Mouse (Mus musculus): ENCODE measurements around the gene Prss43. TPM values are rescaled to one million over a fixed set of nuclear protein-coding genes. Genes with fewer than 3 reads are reported as not detected.

Prss43 gene
- polyA plus RNA-seq, 1 experiment from 2014 or later = not detected

- no peaks in the 10 kb centered on the region for H3K36me3 ChIP-seq (ENCODE audit: control insufficient read depth, insufficient read depth, low read length)
- peak; percentile 35; the same call in 1 of the 2 replicates for ATAC-seq (ENCODE audit: insufficient number of reproducible peaks, insufficient read depth, low FRiP score, low read depth)
- H3K4me1 ChIP-seq (ENCODE audit: control insufficient read depth, insufficient read depth, low read length) = peaks cover 6% of the 10 kb centered on the region; the same call in 1 of the 2 replicates
- H3K4me3 ChIP-seq (ENCODE audit: low read depth, low read length) = peak overlapping the region; percentile 14; the same call in 1 of the 2 replicates
- no peak overlapping the region for H3K9ac ChIP-seq (replicated peaks; ENCODE audit: low read depth, low read length)
- 8% methylated on average over 40 of the region's 40 CpGs for WGBS
- H3K4me2 ChIP-seq (replicated peaks; ENCODE audit: low read depth, low read length) = peak overlapping the region; percentile 43
- H3K27ac ChIP-seq (ENCODE audit: low read length) = no peak overlapping the region
- 0 out of 2 replicates have a peak, but pooled peaks cover 7% of the 10 kb centered on the region for H3K27me3 ChIP-seq (ENCODE audit: control insufficient read depth, insufficient read depth, low read length)
- no peaks in the 10 kb centered on the region for H3K9me3 ChIP-seq (ENCODE audit: control insufficient read depth, low read depth, low read length)
Measured at GRCm38 (mm10) chr9:110873681-110874659, 47.5 kb downstream of the Prss43 start.

- Histone ChIP-seq H3K27me3 (ENCODE audit: control insufficient read depth, insufficient read depth, low read length) (0 out of 2 replicates have a peak, but pooled peaks cover 7% of the 10 kb centered on the region), H3K27ac (ENCODE audit: low read length) (no peak overlapping the region), H3K4me2 (replicated peaks; ENCODE audit: low read depth, low read length) (no peak overlapping the region), H3K4me3 (ENCODE audit: low read depth, low read length) (no peak overlapping the region), H3K9me3 (ENCODE audit: control insufficient read depth, low read depth, low read length) (no peaks in the 10 kb centered on the region), H3K4me1 (ENCODE audit: control insufficient read depth, insufficient read depth, low read length) (peaks cover 6% of the 10 kb centered on the region; the same call in 1 of the 2 replicates), H3K9ac (replicated peaks; ENCODE audit: low read depth, low read length) (no peak overlapping the region), H3K36me3 (ENCODE audit: control insufficient read depth, insufficient read depth, low read length) (no peaks in the 10 kb centered on the region)
- ATAC-seq (ENCODE audit: insufficient number of reproducible peaks, insufficient read depth, low FRiP score, low read depth) = no peak; the same call in 1 of the 2 replicates
- 10% methylated on average over 3 of the region's 3 CpGs for WGBS
Measured at GRCm38 (mm10) chr9:110874660-110875191, 48.2 kb downstream of the Prss43 start.

DNA sequence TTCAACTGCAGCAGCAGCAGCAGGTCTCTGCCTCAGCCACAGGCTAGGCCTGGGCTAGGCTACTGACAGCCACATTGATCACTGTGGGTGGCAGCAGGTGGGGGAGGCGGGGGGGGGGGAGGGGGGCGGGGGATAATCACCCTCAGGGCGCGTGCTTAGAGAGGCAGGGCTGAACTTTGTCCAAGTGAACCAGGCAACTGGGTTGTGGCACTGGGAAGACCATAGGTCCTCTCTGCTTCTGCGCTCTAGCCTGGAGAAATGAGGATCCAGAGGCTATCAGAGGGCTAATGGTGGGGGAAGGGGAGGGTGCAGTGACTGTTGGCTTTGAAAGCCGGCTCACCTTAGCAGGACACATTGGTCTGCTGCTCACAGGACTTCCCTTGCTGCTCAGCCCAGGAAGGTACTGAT is 48.8 kb downstream of the Prss43 start:
- no peaks in the 10 kb centered on the region for H3K36me3 ChIP-seq (ENCODE audit: control insufficient read depth, insufficient read depth, low read length)
- no peak overlapping the region for H3K27ac ChIP-seq (ENCODE audit: low read length)
- 21% methylated on average over 5 of the region's 6 CpGs for WGBS
- no peak; the same call in 1 of the 2 replicates for ATAC-seq (ENCODE audit: insufficient number of reproducible peaks, insufficient read depth, low FRiP score, low read depth)
- H3K4me2 ChIP-seq (replicated peaks; ENCODE audit: low read depth, low read length) = no peak overlapping the region
- H3K9me3 ChIP-seq (ENCODE audit: control insufficient read depth, low read depth, low read length) = no peaks in the 10 kb centered on the region
- H3K27me3 ChIP-seq (ENCODE audit: control insufficient read depth, insufficient read depth, low read length) = 0 out of 2 replicates have a peak, but pooled peaks cover 7% of the 10 kb centered on the region
- no peak overlapping the region for H3K4me3 ChIP-seq (ENCODE audit: low read depth, low read length)
- H3K4me1 ChIP-seq (ENCODE audit: control insufficient read depth, insufficient read depth, low read length) = peaks cover 6% of the 10 kb centered on the region; the same call in 1 of the 2 replicates
- H3K9ac ChIP-seq (replicated peaks; ENCODE audit: low read depth, low read length) = no peak overlapping the region

DNA sequence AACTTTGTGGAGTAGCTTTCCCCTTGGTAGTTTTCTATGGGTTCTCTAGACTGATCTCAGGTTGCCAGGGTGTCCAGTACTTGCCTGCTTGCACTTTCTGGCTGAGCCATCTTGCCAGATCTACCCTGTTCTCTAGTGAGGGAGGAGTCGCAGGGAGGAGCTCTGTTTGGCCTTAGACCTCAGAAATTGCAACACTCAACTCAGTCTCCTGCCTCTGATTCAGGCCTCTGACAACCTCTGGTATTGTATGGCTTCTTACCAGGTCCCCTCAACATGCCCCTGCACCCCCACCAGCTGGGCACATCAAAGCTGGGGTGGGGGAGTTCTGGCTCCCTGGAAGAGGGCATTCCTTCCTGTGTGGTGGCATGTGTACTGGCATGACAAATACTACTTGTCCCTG is 50.9 kb downstream of the Prss43 start:
- H3K4me3 ChIP-seq (ENCODE audit: low read depth, low read length) = no peak overlapping the region
- H3K9me3 ChIP-seq (ENCODE audit: control insufficient read depth, low read depth, low read length) = no peaks in the 10 kb centered on the region
- H3K27ac ChIP-seq (ENCODE audit: low read length) = no peak overlapping the region
- 90% methylated on average over 1 of the region's 1 CpGs for WGBS
- H3K27me3 ChIP-seq (ENCODE audit: control insufficient read depth, insufficient read depth, low read length) = peaks cover 12% of the 10 kb centered on the region; the same call in 1 of the 2 replicates
- H3K4me2 ChIP-seq (replicated peaks; ENCODE audit: low read depth, low read length) = no peak overlapping the region
- H3K9ac ChIP-seq (replicated peaks; ENCODE audit: low read depth, low read length) = no peak overlapping the region
- no peak for ATAC-seq (ENCODE audit: insufficient number of reproducible peaks, insufficient read depth, low FRiP score, low read depth)
- no peaks in the 10 kb centered on the region for H3K36me3 ChIP-seq (ENCODE audit: control insufficient read depth, insufficient read depth, low read length)
- peaks cover 6% of the 10 kb centered on the region; the same call in 1 of the 2 replicates for H3K4me1 ChIP-seq (ENCODE audit: control insufficient read depth, insufficient read depth, low read length)

GRCm38 (mm10) chr9:110877888-110878287 is 51.4 kb downstream of the Prss43 start:
- 90% methylated on average over 5 of the region's 5 CpGs for WGBS
- Histone ChIP-seq H3K4me1 (ENCODE audit: control insufficient read depth, insufficient read depth, low read length) (peaks cover 6% of the 10 kb centered on the region; the same call in 1 of the 2 replicates), H3K4me3 (ENCODE audit: low read depth, low read length) (no peak overlapping the region), H3K27me3 (ENCODE audit: control insufficient read depth, insufficient read depth, low read length) (peaks cover 11% of the 10 kb centered on the region; the same call in 1 of the 2 replicates), H3K9ac (replicated peaks; ENCODE audit: low read depth, low read length) (no peak overlapping the region), H3K9me3 (ENCODE audit: control insufficient read depth, low read depth, low read length) (no peaks in the 10 kb centered on the region), H3K36me3 (ENCODE audit: control insufficient read depth, insufficient read depth, low read length) (no peaks in the 10 kb centered on the region), H3K4me2 (replicated peaks; ENCODE audit: low read depth, low read length) (no peak overlapping the region), H3K27ac (ENCODE audit: low read length) (no peak overlapping the region)
- no peak for ATAC-seq (ENCODE audit: insufficient number of reproducible peaks, insufficient read depth, low FRiP score, low read depth)

DNA sequence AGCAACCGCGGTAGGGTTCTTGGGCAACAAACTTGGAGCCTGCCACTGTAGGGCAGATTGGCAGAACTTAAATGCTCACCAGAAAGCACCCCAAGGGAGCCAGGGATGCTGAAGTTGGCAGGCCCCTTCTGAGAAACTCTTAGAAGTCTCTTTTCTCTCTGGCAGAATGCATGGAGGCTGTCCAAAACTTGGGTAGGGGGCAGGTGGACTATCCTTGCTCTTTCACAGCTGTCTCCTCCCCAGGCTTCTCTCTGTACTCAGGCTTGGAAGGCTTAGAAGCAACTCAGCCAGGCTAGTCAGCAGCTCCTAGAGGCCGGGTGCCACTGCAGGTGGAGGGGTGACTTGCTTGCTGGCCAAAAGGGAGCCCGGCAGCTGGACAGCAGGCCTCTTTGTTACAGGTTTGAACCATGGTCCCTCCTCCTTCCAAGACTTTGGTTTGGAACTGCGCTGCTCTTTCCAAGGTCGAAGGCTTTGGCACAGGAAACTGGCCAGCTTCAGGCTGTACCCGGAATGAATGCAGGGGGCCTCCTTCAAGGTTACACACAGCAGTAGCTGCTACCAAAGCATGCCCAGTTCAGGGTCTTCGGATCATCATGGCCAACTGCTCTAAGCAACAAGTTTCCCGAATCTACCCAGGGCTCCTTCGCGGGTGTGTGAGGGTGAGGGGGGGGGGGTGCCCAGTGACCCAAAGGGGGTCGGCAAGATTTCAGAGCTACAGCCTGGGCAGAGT is 52.9 kb downstream of the Prss43 start, which contains the start of gene Als2cl:
Gene Als2cl, plus strand, starts transcription at position 680 of the 730 bp plus-strand sequence.
- Histone ChIP-seq H3K36me3 (ENCODE audit: control insufficient read depth, insufficient read depth, low read length) (no peaks in the 10 kb centered on the region), H3K9ac (replicated peaks; ENCODE audit: low read depth, low read length) (peak within 1 kb of the TSS; percentile 45; the same call in 1 of the 2 replicates), H3K4me1 (ENCODE audit: control insufficient read depth, insufficient read depth, low read length) (peaks cover 3% of the 10 kb centered on the region; the same call in 1 of the 2 replicates), H3K4me3 (ENCODE audit: low read depth, low read length) (peak within 1 kb of the TSS; percentile 57), H3K27ac (ENCODE audit: low read length) (peak within 1 kb of the TSS; percentile 48; the same call in 1 of the 2 replicates), H3K27me3 (ENCODE audit: control insufficient read depth, insufficient read depth, low read length) (peaks cover 6% of the 10 kb centered on the region; the same call in 1 of the 2 replicates), H3K9me3 (ENCODE audit: control insufficient read depth, low read depth, low read length) (no peaks in the 10 kb centered on the region), H3K4me2 (replicated peaks; ENCODE audit: low read depth, low read length) (peak within 1 kb of the TSS; percentile 95)
- 17% methylated on average over 12 of the region's 12 CpGs for WGBS
- no peak for ATAC-seq (ENCODE audit: insufficient number of reproducible peaks, insufficient read depth, low FRiP score, low read depth)

DNA sequence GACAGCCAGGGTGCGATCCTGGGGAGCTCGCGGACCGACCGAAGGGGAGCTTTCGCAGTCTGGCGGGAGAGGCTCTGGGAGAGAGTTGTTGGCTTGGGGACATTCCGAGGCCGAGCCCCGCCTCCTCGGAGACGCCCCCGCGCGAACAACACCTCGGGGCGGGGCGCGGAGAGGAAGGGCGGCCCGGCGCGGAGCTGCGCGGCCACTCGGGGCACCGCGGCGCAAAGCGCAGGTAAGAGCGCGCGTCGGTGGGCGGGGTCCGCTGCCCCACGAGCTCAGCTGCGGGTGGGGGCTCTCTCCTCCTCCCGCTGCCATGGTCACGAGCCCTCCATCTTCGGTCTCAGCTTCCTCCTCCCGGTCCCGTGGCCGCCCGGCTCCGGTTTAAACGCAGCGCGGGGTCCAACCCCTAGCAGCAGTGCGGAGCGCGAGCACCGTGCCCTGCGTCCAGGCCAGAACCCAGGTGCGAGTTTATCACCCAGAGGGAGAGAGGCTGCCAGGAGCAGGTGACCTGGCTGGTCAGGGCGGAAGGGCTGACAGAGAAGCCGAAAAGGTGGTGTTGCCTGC is 53.6 kb downstream of the Prss43 start, which contains the start of gene Tmie:
Gene Tmie, minus strand, starts transcription at position 116 of the 564 bp plus-strand sequence.
- 0% methylated on average over 48 of the region's 57 CpGs for WGBS
- no peaks in the 10 kb centered on the region for H3K36me3 ChIP-seq (ENCODE audit: control insufficient read depth, insufficient read depth, low read length)
- no peaks in the 10 kb centered on the region for H3K4me1 ChIP-seq (ENCODE audit: control insufficient read depth, insufficient read depth, low read length)
- H3K9me3 ChIP-seq (ENCODE audit: control insufficient read depth, low read depth, low read length) = no peaks in the 10 kb centered on the region
- peaks cover 5% of the 10 kb centered on the region; the same call in 1 of the 2 replicates for H3K27me3 ChIP-seq (ENCODE audit: control insufficient read depth, insufficient read depth, low read length)
- H3K4me2 ChIP-seq (replicated peaks; ENCODE audit: low read depth, low read length) = peak within 1 kb of the TSS; percentile 95
- peak within 1 kb of the TSS; percentile 45; the same call in 1 of the 2 replicates for H3K9ac ChIP-seq (replicated peaks; ENCODE audit: low read depth, low read length)
- H3K4me3 ChIP-seq (ENCODE audit: low read depth, low read length) = peak within 1 kb of the TSS; percentile 57
- peak within 1 kb of the TSS; percentile 48; the same call in 1 of the 2 replicates for H3K27ac ChIP-seq (ENCODE audit: low read length)
- peak; percentile 71 for ATAC-seq (ENCODE audit: insufficient number of reproducible peaks, insufficient read depth, low FRiP score, low read depth)
